Mouse (Mus musculus) lung, adult 2 months (tissue): ENCODE measurements around the gene Kcnd3.
"Not testable (repeated sequence)": the region's sequence is repeated elsewhere in the genome, so short reads cannot be mapped to it uniquely, and the experiment has no call there.

ENCODE experiments used
- CTCF ChIP-seq: fragments of 200-500 bp; IDR thresholded peaks from 2 replicates; pipeline ENCODE4 v1.5.1; 2011; ENCODE audit warnings: mild to moderate bottlenecking, low read length, control low read depth; ENCODE audit not compliant: insufficient read depth
- POLR2A ChIP-seq: fragments of 200-500 bp; IDR thresholded peaks from 2 replicates; pipeline ENCODE4 v1.6.1; 2011; ENCODE audit warnings: low read depth, mild to moderate bottlenecking, control low read depth, low read length, borderline replicate concordance; ENCODE audit errors: extremely low read depth

- TF ChIP-seq CTCF, POLR2A: not testable (repeated sequence)
Observed at GRCm38 (mm10) chr3:105700786-105701185, 248.7 kb downstream of the Kcnd3 start.
